Mouse (Mus musculus): ENCODE measurements around the gene Col5a3. TPM values are rescaled to one million over a fixed set of nuclear protein-coding genes. Genes with fewer than 3 reads are reported as not detected.

Gene Col5a3
- polyA plus RNA-seq, 1 experiment, result 1.3 TPM

DNA sequence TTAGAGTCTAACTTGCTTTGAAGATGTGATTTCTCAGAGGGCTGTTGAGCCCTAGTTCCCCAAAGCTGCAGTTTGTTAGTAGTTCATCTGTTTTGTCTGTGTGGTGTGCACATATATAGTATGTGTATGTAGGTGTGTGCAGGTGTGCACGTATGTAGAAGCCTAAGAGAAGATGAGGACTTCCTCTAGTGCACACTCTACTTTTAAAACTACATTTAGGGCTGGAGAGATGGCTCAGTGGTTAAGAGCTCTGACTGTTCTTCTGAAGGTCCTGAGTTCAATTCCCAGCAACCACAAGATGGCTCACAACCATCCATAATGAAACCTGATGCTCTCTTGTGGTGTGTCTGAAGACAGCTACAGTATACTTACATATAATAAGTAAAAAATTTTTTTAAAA is 20.0 kb upstream of the Col5a3 start:
- Histone ChIP-seq H3K4me1 (ENCODE audit: control insufficient read depth, insufficient read depth, low read length) (peaks cover 2% of the 10 kb centered on the region; the same call in 1 of the 2 replicates), H3K4me3 (ENCODE audit: insufficient read depth, low read length) (no peak overlapping the region), H3K27ac (ENCODE audit: insufficient read depth, low read length) (no peak overlapping the region)
- no peak for TF ChIP-seq POLR2A (IDR thresholded peaks at IDR 0.05; ENCODE audit: extremely low read depth, insufficient read depth, low read length)
- no peak for TF ChIP-seq CTCF (IDR thresholded peaks at IDR 0.05; ENCODE audit: extremely low read depth, insufficient read depth, low read length)

DNA sequence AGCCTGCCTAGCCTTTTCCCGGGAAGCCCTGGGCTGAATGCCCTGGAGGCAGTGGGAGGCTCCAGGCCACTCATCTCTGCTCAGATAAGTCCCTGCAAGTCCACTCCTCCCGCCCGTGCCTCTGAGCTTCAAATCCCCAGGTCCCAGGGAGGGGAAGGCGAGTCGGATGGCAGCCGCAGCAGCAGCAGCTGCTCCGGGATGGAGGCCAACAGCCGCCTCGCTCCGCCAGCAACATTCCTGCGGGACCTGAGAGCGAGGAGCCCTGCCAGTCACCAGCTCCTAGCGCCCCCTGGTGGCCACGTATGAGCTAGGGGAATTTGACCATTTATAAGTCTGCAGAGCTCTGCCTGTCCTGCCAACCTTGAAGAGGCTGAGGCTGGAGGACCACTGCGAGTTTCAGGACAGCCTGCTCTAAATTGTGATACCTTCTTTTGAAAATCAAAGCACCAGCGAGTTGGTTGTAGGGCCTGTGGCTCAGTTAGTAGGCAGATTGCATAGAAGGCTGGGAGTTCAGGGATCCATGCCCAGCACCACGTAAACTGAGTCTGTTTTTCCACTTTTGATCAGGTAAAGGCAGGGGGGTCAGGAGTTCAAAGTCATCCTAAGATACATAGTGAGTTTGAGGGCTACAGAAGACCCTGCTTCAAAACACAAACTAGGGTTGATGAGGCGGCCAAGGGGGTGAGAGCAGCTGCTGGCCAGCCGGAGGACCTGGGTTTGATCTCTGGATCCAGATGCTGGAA is 16.2 kb upstream of the Col5a3 start:
- TF ChIP-seq POLR2A (IDR thresholded peaks at IDR 0.05; ENCODE audit: extremely low read depth, insufficient read depth, low read length) (no peak), CTCF (IDR thresholded peaks at IDR 0.05; ENCODE audit: extremely low read depth, insufficient read depth, low read length) (peak; percentile 82)
- Histone ChIP-seq H3K27ac (ENCODE audit: insufficient read depth, low read length) (no peak overlapping the region), H3K4me3 (ENCODE audit: insufficient read depth, low read length) (no peak overlapping the region), H3K4me1 (ENCODE audit: control insufficient read depth, insufficient read depth, low read length) (peaks cover 2% of the 10 kb centered on the region; the same call in 1 of the 2 replicates)

DNA sequence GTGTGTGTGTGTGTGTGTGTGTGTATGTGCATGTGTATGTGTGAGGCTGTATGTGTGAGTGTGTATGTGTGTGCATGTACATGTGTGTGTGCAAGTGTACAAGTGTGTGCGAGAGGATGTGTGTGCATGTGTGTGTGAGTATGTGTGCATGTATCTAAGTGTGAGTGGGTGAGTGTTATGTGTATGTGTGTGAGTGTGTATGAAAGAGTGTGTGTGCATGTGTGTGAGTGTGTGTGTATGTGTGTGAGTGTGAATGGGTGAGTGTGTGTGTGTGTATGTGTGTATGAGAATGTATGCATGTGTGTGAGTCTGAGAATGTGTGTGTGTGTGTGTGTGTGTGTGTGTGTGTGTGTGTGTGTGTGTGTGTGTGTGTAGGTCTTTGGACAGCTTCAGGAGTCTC is 13.3 kb upstream of the Col5a3 start:
- TF ChIP-seq CTCF (IDR thresholded peaks at IDR 0.05; ENCODE audit: extremely low read depth, insufficient read depth, low read length) (no peak), POLR2A (IDR thresholded peaks at IDR 0.05; ENCODE audit: extremely low read depth, insufficient read depth, low read length) (no peak)
- Histone ChIP-seq H3K4me3 (ENCODE audit: insufficient read depth, low read length) (no peak overlapping the region), H3K27ac (ENCODE audit: insufficient read depth, low read length) (no peak overlapping the region), H3K4me1 (ENCODE audit: control insufficient read depth, insufficient read depth, low read length) (peaks cover 2% of the 10 kb centered on the region; the same call in 1 of the 2 replicates)

- no peak overlapping the region for H3K4me3 ChIP-seq (ENCODE audit: insufficient read depth, low read length)
- no peak overlapping the region for H3K27ac ChIP-seq (ENCODE audit: insufficient read depth, low read length)
- H3K4me1 ChIP-seq (ENCODE audit: control insufficient read depth, insufficient read depth, low read length), result peaks cover 1% of the 10 kb centered on the region; the same call in 1 of the 2 replicates
- TF ChIP-seq CTCF (IDR thresholded peaks at IDR 0.05; ENCODE audit: extremely low read depth, insufficient read depth, low read length), result no peak
- TF ChIP-seq POLR2A (IDR thresholded peaks at IDR 0.05; ENCODE audit: extremely low read depth, insufficient read depth, low read length), result no peak
Observed at GRCm38 (mm10) chr9:20825781-20826180, 10.9 kb upstream of the Col5a3 start.

- no peak for TF ChIP-seq POLR2A (IDR thresholded peaks at IDR 0.05; ENCODE audit: extremely low read depth, insufficient read depth, low read length)
- Histone ChIP-seq H3K4me3 (ENCODE audit: insufficient read depth, low read length) (no peak overlapping the region), H3K27ac (ENCODE audit: insufficient read depth, low read length) (no peak overlapping the region), H3K4me1 (ENCODE audit: control insufficient read depth, insufficient read depth, low read length) (no peaks in the 10 kb centered on the region)
Observed at GRCm38 (mm10) chr9:20822821-20823220, 8.0 kb upstream of the Col5a3 start.

- Histone ChIP-seq H3K27ac (ENCODE audit: insufficient read depth, low read length) (no peak overlapping the region), H3K4me1 (ENCODE audit: control insufficient read depth, insufficient read depth, low read length) (no peaks in the 10 kb centered on the region)
- TF ChIP-seq POLR2A (IDR thresholded peaks at IDR 0.05; ENCODE audit: extremely low read depth, insufficient read depth, low read length) (no peak), CTCF (IDR thresholded peaks at IDR 0.05; ENCODE audit: extremely low read depth, insufficient read depth, low read length) (no peak)
Observed at GRCm38 (mm10) chr9:20820001-20820400, 5.1 kb upstream of the Col5a3 start.

DNA sequence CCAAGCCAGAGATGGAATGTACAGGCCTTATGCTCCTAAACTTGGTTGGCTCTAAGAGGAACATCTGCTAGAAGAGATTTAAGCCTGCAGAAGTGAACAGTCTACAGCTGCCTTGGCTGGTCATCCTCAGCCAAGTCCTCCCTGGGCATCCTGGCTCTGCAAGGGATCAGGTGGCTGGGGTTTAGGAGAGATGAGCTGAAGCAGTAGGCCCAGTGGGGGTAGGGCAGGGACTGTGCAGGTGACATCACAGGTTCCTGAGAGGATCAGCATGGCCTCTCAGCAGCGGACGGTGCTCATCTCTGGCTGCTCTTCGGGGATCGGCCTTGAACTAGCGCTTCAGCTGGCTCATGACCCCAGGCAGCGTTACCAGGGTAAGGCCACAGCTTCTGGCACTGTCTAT is 3.4 kb upstream of the Col5a3 start, which contains the start of gene Rdh8:
Gene Rdh8, plus strand, starts transcription at position 268 of the 400 bp plus-strand sequence.
- H3K4me1 ChIP-seq (ENCODE audit: control insufficient read depth, insufficient read depth, low read length), result peaks cover 3% of the 10 kb centered on the region; the same call in 1 of the 2 replicates
- H3K27ac ChIP-seq (ENCODE audit: insufficient read depth, low read length), result no peak within 1 kb of the TSS
- no peak within 1 kb of the TSS for H3K4me3 ChIP-seq (ENCODE audit: insufficient read depth, low read length)
- TF ChIP-seq CTCF (IDR thresholded peaks at IDR 0.05; ENCODE audit: extremely low read depth, insufficient read depth, low read length) (no peak), POLR2A (IDR thresholded peaks at IDR 0.05; ENCODE audit: extremely low read depth, insufficient read depth, low read length) (no peak)

More at GRCm38 (mm10) chr9:20820001-20820400, 5.1 kb upstream of the Col5a3 start:
- H3K4me3 ChIP-seq (ENCODE audit: insufficient read depth, low read length), result no peak overlapping the region

GRCm38 (mm10) chr9:20812537-20813271 is 2.2 kb downstream of the Col5a3 start:
- Histone ChIP-seq H3K4me1 (ENCODE audit: control insufficient read depth, insufficient read depth, low read length) (peaks cover 6% of the 10 kb centered on the region), H3K27ac (ENCODE audit: insufficient read depth, low read length) (no peak overlapping the region), H3K4me3 (ENCODE audit: insufficient read depth, low read length) (no peak overlapping the region)
- TF ChIP-seq POLR2A (IDR thresholded peaks at IDR 0.05; ENCODE audit: extremely low read depth, insufficient read depth, low read length) (no peak), CTCF (IDR thresholded peaks at IDR 0.05; ENCODE audit: extremely low read depth, insufficient read depth, low read length) (no peak)

DNA sequence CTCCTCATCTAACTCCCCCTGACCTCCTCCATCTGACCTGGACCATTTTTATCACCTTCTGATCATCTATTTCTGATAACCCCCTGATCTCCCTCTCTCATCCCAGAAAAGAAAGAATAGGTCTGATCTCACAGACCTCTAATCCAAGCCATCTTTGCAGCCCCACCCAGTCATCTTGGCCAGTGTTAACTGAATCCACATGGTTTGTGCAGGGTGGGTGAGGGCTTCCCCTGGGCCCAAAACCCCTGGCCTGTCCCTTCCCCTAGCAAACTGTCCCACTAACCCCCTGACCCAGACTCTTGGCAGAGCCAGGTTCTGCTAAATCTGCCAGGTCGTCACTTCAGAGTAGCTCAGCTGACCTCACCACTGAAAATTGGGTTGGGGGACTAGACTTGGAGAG is 4.1 kb downstream of the Col5a3 start:
- H3K4me1 ChIP-seq (ENCODE audit: control insufficient read depth, insufficient read depth, low read length), result peaks cover 6% of the 10 kb centered on the region
- no peak overlapping the region for H3K4me3 ChIP-seq (ENCODE audit: insufficient read depth, low read length)
- TF ChIP-seq CTCF (IDR thresholded peaks at IDR 0.05; ENCODE audit: extremely low read depth, insufficient read depth, low read length) (no peak), POLR2A (IDR thresholded peaks at IDR 0.05; ENCODE audit: extremely low read depth, insufficient read depth, low read length) (no peak)
- no peak overlapping the region for H3K27ac ChIP-seq (ENCODE audit: insufficient read depth, low read length)
